Mouse (Mus musculus): Measurements from ENCODE around the gene Insm1. TPM values are rescaled to one million over a fixed set of nuclear protein-coding genes. Genes with fewer than 3 reads are reported as not detected.

Insm1 gene
- polyA plus RNA-seq, 1 experiment from 2014 or later, result not detected

DNA sequence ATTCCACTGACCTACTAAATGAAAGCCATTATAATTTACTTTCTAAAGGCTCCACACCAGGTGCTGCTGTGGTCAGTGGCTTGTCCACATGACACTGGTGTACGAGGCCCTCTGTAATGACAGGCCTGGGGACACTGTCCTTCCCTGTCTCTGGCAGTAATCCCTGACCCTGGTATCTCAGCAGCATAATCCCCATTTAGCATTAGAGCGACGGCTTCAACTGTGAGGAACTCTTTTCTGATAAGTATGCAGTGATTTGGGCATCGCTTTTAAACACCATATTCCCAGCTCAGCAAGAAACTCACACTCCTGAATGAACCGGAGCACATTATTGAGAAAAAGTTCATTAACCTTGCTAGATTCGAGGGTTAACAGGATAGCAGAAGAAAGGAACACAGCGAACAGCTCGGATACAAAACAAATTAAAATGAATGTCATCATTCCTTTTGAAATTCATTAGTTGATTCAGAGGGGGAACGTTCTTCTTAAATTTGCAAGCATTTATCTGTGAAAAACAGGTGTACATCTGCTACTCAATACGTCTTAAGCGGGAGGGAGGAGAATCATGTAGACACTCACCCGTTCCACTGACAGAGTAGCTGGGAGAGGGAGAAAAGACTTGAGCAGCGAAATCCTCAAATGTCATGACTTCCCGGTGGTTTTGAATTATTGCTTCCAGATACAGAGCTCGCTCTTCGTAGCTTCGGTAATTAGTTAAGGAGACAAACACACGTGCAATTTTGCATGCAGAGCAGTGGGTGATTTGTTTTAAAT, 38.3 kb downstream of the Insm1 start:
- Histone ChIP-seq H3K4me2 (ENCODE audit: low read length) (no peak overlapping the region), H3K9ac (ENCODE audit: low read depth, low read length) (no peak overlapping the region), H3K27me3 (ENCODE audit: insufficient read depth, low read length) (no peaks in the 10 kb centered on the region), H3K36me3 (ENCODE audit: insufficient read depth, low read length) (no peaks in the 10 kb centered on the region), H3K9me3 (replicated peaks; ENCODE audit: low read length) (no peaks in the 10 kb centered on the region), H3K4me1 (replicated peaks; ENCODE audit: insufficient read depth, low read length) (no peaks in the 10 kb centered on the region), H3K4me3 (replicated peaks; ENCODE audit: low read depth, low read length) (no peak overlapping the region), H3K27ac (no peak overlapping the region)
- ATAC-seq (replicated peaks; ENCODE audit: low FRiP score, low read depth), result no peak
- WGBS, result 52% methylated on average over 18 of the region's 18 CpGs
- DNase-seq (ENCODE audit: low spot score), result no peak
- TF ChIP-seq CTCF (IDR thresholded peaks at IDR 0.05; ENCODE audit: low read depth), result no peak

DNA sequence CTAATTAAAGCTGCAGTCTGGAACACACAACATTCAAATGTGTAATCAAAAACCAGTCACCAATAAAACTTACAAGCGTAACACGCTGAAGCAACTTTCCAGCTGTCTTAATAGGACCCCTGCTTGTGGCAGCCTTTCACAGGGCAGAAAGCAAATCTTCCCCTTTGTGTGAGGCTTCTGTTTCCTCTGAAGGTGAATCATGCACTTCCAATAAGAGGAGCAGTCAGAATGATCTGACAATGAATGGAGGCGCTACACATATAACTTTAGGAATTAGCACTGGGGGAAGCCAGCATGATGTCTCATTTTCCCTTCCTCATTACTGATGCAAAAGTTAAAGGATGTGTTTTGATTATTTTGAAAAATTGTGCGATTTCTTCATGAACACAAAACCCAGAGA, 39.4 kb downstream of the Insm1 start:
- H3K4me2 ChIP-seq (ENCODE audit: low read length), result no peak overlapping the region
- no peaks in the 10 kb centered on the region for H3K4me1 ChIP-seq (replicated peaks; ENCODE audit: insufficient read depth, low read length)
- no peak overlapping the region for H3K4me3 ChIP-seq (replicated peaks; ENCODE audit: low read depth, low read length)
- no peak overlapping the region for H3K27ac ChIP-seq
- DNase-seq (ENCODE audit: low spot score), result peak; percentile 38
- no peaks in the 10 kb centered on the region for H3K36me3 ChIP-seq (ENCODE audit: insufficient read depth, low read length)
- TF ChIP-seq CTCF (IDR thresholded peaks at IDR 0.05; ENCODE audit: low read depth), result no peak
- no peak overlapping the region for H3K9ac ChIP-seq (ENCODE audit: low read depth, low read length)
- no peaks in the 10 kb centered on the region for H3K27me3 ChIP-seq (ENCODE audit: insufficient read depth, low read length)
- ATAC-seq (replicated peaks; ENCODE audit: low FRiP score, low read depth), result no peak
- no peaks in the 10 kb centered on the region for H3K9me3 ChIP-seq (replicated peaks; ENCODE audit: low read length)
- WGBS, result 77% methylated on average over 4 of the region's 4 CpGs

DNA sequence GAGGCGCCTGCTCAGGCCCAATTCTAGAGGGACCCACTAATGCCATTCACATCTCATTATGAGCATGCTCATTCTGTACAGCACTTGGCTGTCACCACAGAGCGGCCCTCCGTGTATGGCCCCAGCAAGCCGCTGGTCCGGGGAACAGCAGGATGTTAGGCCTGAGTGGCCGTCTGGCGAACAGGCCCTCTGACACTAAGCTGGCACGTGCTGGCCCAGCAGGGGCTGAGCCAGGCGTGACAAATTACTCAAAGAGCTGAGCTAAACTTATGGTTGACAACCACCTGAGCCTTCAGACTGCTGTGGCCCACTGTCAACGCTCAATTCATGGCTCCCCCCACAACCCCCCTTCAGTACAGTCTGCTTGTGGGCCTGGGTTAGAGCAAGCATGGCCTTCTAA, 40.5 kb downstream of the Insm1 start:
- Histone ChIP-seq H3K27ac (no peak overlapping the region), H3K9me3 (replicated peaks; ENCODE audit: low read length) (no peaks in the 10 kb centered on the region), H3K36me3 (ENCODE audit: insufficient read depth, low read length) (no peaks in the 10 kb centered on the region), H3K4me3 (replicated peaks; ENCODE audit: low read depth, low read length) (no peak overlapping the region), H3K4me1 (replicated peaks; ENCODE audit: insufficient read depth, low read length) (no peaks in the 10 kb centered on the region), H3K4me2 (ENCODE audit: low read length) (no peak overlapping the region), H3K27me3 (ENCODE audit: insufficient read depth, low read length) (no peaks in the 10 kb centered on the region), H3K9ac (ENCODE audit: low read depth, low read length) (no peak overlapping the region)
- WGBS, result 25% methylated on average over 10 of the region's 10 CpGs
- ATAC-seq (replicated peaks; ENCODE audit: low FRiP score, low read depth) (no peak; the same call in 1 of the 2 replicates), DNase-seq (ENCODE audit: low spot score) (no peak)
- no peak for TF ChIP-seq CTCF (IDR thresholded peaks at IDR 0.05; ENCODE audit: low read depth)

DNA sequence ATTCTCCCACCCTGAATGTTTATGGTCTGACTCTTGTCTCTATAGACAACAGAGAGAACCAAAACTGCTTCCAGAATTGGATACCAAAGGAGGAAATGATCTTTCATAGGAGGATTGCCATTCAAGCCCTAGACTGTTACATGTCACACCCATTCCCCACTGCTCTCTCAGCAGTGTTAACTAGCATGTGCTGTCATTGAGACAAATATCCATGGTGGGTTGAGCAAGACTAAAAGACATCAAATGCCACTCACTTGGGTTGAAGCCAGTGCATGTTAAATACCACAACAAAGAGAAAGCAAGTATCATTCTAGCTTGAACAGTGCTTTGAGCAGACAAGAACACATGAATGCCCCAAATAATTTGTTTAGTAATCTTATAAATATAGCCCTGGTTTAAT, 41.2 kb downstream of the Insm1 start:
- no peak for TF ChIP-seq CTCF (IDR thresholded peaks at IDR 0.05; ENCODE audit: low read depth)
- Histone ChIP-seq H3K27ac (no peak overlapping the region), H3K27me3 (ENCODE audit: insufficient read depth, low read length) (no peaks in the 10 kb centered on the region), H3K9ac (ENCODE audit: low read depth, low read length) (no peak overlapping the region), H3K4me1 (replicated peaks; ENCODE audit: insufficient read depth, low read length) (no peaks in the 10 kb centered on the region), H3K4me2 (ENCODE audit: low read length) (no peak overlapping the region), H3K4me3 (replicated peaks; ENCODE audit: low read depth, low read length) (no peak overlapping the region), H3K36me3 (ENCODE audit: insufficient read depth, low read length) (no peaks in the 10 kb centered on the region), H3K9me3 (replicated peaks; ENCODE audit: low read length) (no peaks in the 10 kb centered on the region)
- ATAC-seq (replicated peaks; ENCODE audit: low FRiP score, low read depth) (no peak), DNase-seq (ENCODE audit: low spot score) (no peak)

DNA sequence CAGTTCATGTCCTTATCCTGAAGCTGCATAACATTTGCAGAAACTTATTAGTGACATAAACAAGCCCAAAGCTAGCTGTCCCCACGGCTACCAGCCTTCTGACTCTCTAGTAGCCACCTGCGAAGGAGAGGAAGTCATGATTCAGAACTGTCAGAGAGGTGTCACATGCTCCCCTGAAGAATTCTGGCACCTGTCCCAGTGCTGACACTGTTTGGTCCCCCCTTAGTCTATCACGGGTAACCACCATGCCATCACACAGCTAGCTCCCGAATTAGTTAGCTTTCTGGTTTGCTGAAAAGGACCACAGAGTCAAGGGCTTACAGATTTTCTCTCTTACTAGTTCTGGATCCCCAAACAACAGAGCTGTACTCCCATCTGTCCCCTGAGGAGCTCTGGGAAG, 43.3 kb downstream of the Insm1 start:
- H3K4me3 ChIP-seq (replicated peaks; ENCODE audit: low read depth, low read length), result no peak overlapping the region
- 45% methylated on average over 4 of the region's 4 CpGs for WGBS
- H3K27me3 ChIP-seq (ENCODE audit: insufficient read depth, low read length), result no peaks in the 10 kb centered on the region
- H3K36me3 ChIP-seq (ENCODE audit: insufficient read depth, low read length), result no peaks in the 10 kb centered on the region
- TF ChIP-seq CTCF (IDR thresholded peaks at IDR 0.05; ENCODE audit: low read depth), result no peak
- no peaks in the 10 kb centered on the region for H3K9me3 ChIP-seq (replicated peaks; ENCODE audit: low read length)
- no peak overlapping the region for H3K4me2 ChIP-seq (ENCODE audit: low read length)
- no peak for ATAC-seq (replicated peaks; ENCODE audit: low FRiP score, low read depth)
- no peaks in the 10 kb centered on the region for H3K4me1 ChIP-seq (replicated peaks; ENCODE audit: insufficient read depth, low read length)
- no peak overlapping the region for H3K27ac ChIP-seq
- no peak for DNase-seq (ENCODE audit: low spot score)
- H3K9ac ChIP-seq (ENCODE audit: low read depth, low read length), result no peak overlapping the region

DNA sequence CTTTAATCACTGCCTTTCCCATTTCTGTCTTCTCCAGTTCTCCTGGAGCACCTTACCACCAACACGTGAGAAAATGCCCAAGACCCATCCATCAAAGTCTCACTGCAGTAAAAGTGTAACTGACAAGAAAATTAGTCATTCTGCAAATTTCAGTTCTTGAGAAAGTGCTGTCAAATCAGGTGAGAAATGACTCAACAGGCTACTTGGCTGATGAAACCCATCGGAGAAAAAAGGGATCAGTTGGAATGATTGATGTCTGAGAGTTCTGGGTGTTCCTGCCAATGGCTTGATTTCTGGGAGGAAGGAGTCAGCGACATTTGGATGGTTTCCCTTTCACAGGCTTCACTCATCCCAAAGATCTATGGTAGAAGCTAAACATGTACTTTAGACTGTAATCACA, 44.8 kb downstream of the Insm1 start:
- WGBS, result 54% methylated on average over 3 of the region's 3 CpGs
- H3K9ac ChIP-seq (ENCODE audit: low read depth, low read length), result no peak overlapping the region
- H3K4me1 ChIP-seq (replicated peaks; ENCODE audit: insufficient read depth, low read length), result no peaks in the 10 kb centered on the region
- no peak overlapping the region for H3K4me3 ChIP-seq (replicated peaks; ENCODE audit: low read depth, low read length)
- H3K4me2 ChIP-seq (ENCODE audit: low read length), result no peak overlapping the region
- H3K27ac ChIP-seq, result no peak overlapping the region
- no peaks in the 10 kb centered on the region for H3K9me3 ChIP-seq (replicated peaks; ENCODE audit: low read length)
- no peaks in the 10 kb centered on the region for H3K36me3 ChIP-seq (ENCODE audit: insufficient read depth, low read length)
- no peak for ATAC-seq (replicated peaks; ENCODE audit: low FRiP score, low read depth)
- no peak for TF ChIP-seq CTCF (IDR thresholded peaks at IDR 0.05; ENCODE audit: low read depth)
- H3K27me3 ChIP-seq (ENCODE audit: insufficient read depth, low read length), result no peaks in the 10 kb centered on the region
- DNase-seq (ENCODE audit: low spot score), result no peak

Data from kidney, postnatal 0 days (tissue).